In genomic region chr7:88959332-88960124, GRCm38 (mm10) we compare ENCODE assay signal across 23 mouse cellular contexts.
A peak's percentile ranks its signal among the peaks of the same experiment; 100 is the strongest.
DNase-seq lines count a peak whose midpoint lies in the region; ATAC-seq and TF ChIP-seq lines count a peak whose summit lies in the region.
"Had no signal": no experiment of that assay in that cellular context is flagged by ENCODE, and none has a peak within 500 bp of the region (broad histone marks: within the 10 kb centered on the region; RNA-seq: fewer than 3 reads in every experiment).

No protein-coding gene starts in this region.

- H3K36me3 ChIP-seq in lung, embryonic 16.5 days (ENCODE audit: control insufficient read depth, insufficient read depth, low read length): no peaks in the 10 kb centered on the region
- no peaks in the 10 kb centered on the region for H3K36me3 ChIP-seq in stomach, embryonic 15.5 days
- H3K36me3 ChIP-seq in stomach, postnatal 0 days (ENCODE audit: control insufficient read depth, insufficient read depth, low read length): no peaks in the 10 kb centered on the region
- no peaks in the 10 kb centered on the region for H3K36me3 ChIP-seq in myocyte (ENCODE audit: control insufficient read depth, insufficient read depth)
- H3K36me3 ChIP-seq: embryonic facial prominence, embryonic 12.5 days; heart, embryonic 15.5 days; hindbrain, embryonic 15.5 days had no signal

- H3K9ac ChIP-seq in lung, embryonic 16.5 days (ENCODE audit: low read length): no peak overlapping the region
- no peak overlapping the region for H3K9ac ChIP-seq in stomach, embryonic 15.5 days
- H3K9ac ChIP-seq in stomach, postnatal 0 days (ENCODE audit: low read length): no peak overlapping the region
- H3K9ac ChIP-seq: embryonic facial prominence, embryonic 12.5 days; forebrain, embryonic 13.5 days; forebrain, postnatal 0 days; heart, embryonic 15.5 days; hindbrain, embryonic 15.5 days had no signal

- 0 out of 2 replicates have a peak, but pooled peaks cover 2% of the 10 kb centered on the region for H3K4me1 ChIP-seq in lung, embryonic 16.5 days (replicated peaks; ENCODE audit: control insufficient read depth, insufficient read depth, low read length)
- H3K4me1 ChIP-seq in stomach, embryonic 15.5 days: no peaks in the 10 kb centered on the region
- no peaks in the 10 kb centered on the region for H3K4me1 ChIP-seq in stomach, postnatal 0 days (replicated peaks; ENCODE audit: control insufficient read depth, insufficient read depth)
- H3K4me1 ChIP-seq: embryonic facial prominence, embryonic 12.5 days; hindbrain, embryonic 15.5 days had no signal

- no peaks in the 10 kb centered on the region for H3K27me3 ChIP-seq in lung, embryonic 16.5 days (ENCODE audit: control insufficient read depth, insufficient read depth, low read depth, low read length)
- no peaks in the 10 kb centered on the region for H3K27me3 ChIP-seq in stomach, embryonic 15.5 days (replicated peaks)
- no peaks in the 10 kb centered on the region for H3K27me3 ChIP-seq in stomach, postnatal 0 days (ENCODE audit: control insufficient read depth, insufficient read depth, low read length)
- H3K27me3 ChIP-seq in myocyte (ENCODE audit: control insufficient read depth, insufficient read depth, insufficient read length): no peaks in the 10 kb centered on the region
- H3K27me3 ChIP-seq: embryonic facial prominence, embryonic 12.5 days; forebrain, embryonic 13.5 days; heart, embryonic 15.5 days; hindbrain, embryonic 15.5 days had no signal

- TF ChIP-seq CTCF in stomach, postnatal 0 days (IDR thresholded peaks at IDR 0.05; ENCODE audit: low read depth): no peak

- H3K9me3 ChIP-seq in lung, embryonic 16.5 days (ENCODE audit: control insufficient read depth, low read length): no peaks in the 10 kb centered on the region
- H3K9me3 ChIP-seq in stomach, embryonic 15.5 days: no peaks in the 10 kb centered on the region
- no peaks in the 10 kb centered on the region for H3K9me3 ChIP-seq in stomach, postnatal 0 days (ENCODE audit: control insufficient read depth, low read length)
- H3K9me3 ChIP-seq: embryonic facial prominence, embryonic 12.5 days; forebrain, embryonic 13.5 days; heart, embryonic 15.5 days; hindbrain, embryonic 15.5 days had no signal

- H3K27ac ChIP-seq in lung, embryonic 16.5 days (ENCODE audit: low read length): no peak overlapping the region
- H3K27ac ChIP-seq in stomach, embryonic 15.5 days: 0 out of 2 replicates have a peak overlapping the region, but pooled peaks have one; percentile 5
- H3K27ac ChIP-seq in stomach, postnatal 0 days (replicated peaks): no peak overlapping the region
- H3K27ac ChIP-seq: embryonic facial prominence, embryonic 12.5 days; forebrain, embryonic 13.5 days; heart, adult 2 months; heart, embryonic 15.5 days; hindbrain, embryonic 15.5 days had no signal

- intact Hi-C loops in heart, postnatal 10 days (cut with DNase I): no loop called here
- intact Hi-C loops in heart, postnatal 25 days (cut with DNase I): no loop called here

- ATAC-seq in lung, embryonic 16.5 days (ENCODE audit: low read depth): peak; percentile 59; the same call in 1 of the 2 replicates
- ATAC-seq in stomach, embryonic 15.5 days (ENCODE audit: insufficient read depth, low FRiP score, low read depth): no peak
- ATAC-seq in stomach, postnatal 0 days (ENCODE audit: low FRiP score, low TSS enrichment): no peak
- ATAC-seq: forebrain, embryonic 13.5 days; forebrain, postnatal 0 days had no signal

- H3K4me3 ChIP-seq in lung, embryonic 16.5 days (ENCODE audit: low read length): no peak overlapping the region
- no peak overlapping the region for H3K4me3 ChIP-seq in stomach, embryonic 15.5 days (replicated peaks)
- H3K4me3 ChIP-seq in stomach, postnatal 0 days (ENCODE audit: low read depth, low read length): no peak overlapping the region
- H3K4me3 ChIP-seq in myocyte: no peak overlapping the region
- H3K4me3 ChIP-seq: embryonic facial prominence, embryonic 12.5 days; forebrain, embryonic 13.5 days; heart, adult 2 months; heart, embryonic 15.5 days; hindbrain, embryonic 15.5 days had no signal

- H3K79me2 ChIP-seq in myocyte (ENCODE audit: control insufficient read depth, insufficient read depth): no peaks in the 10 kb centered on the region

- H3K4me2 ChIP-seq in lung, embryonic 16.5 days (ENCODE audit: low read depth, low read length): no peak overlapping the region
- no peak overlapping the region for H3K4me2 ChIP-seq in stomach, embryonic 15.5 days
- no peak overlapping the region for H3K4me2 ChIP-seq in stomach, postnatal 0 days (replicated peaks; ENCODE audit: low read depth)
- H3K4me2 ChIP-seq in myocyte (ENCODE audit: low read depth): peak overlapping the region; percentile 45
- H3K4me2 ChIP-seq: embryonic facial prominence, embryonic 12.5 days; forebrain, embryonic 13.5 days; heart, embryonic 11.5 days; heart, embryonic 15.5 days; hindbrain, embryonic 15.5 days had no signal

- no peak for TF ChIP-seq POLR2A in myocyte (IDR thresholded peaks at IDR 0.05; ENCODE audit: insufficient read length, low read depth)

- TF ChIP-seq EP300 in stomach, postnatal 0 days (optimal IDR thresholded peaks at IDR 0.05): no peak

- no peak overlapping the region for H3ac ChIP-seq in myocyte (ENCODE audit: control insufficient read depth, insufficient read length)

- WGBS in lung, embryonic 16.5 days: 26% methylated on average over 6 of the region's 6 CpGs
- WGBS in stomach, embryonic 15.5 days: 37% methylated on average over 6 of the region's 6 CpGs
- 34% methylated on average over 6 of the region's 6 CpGs for WGBS in stomach, postnatal 0 days

- peak; percentile 9 to 10 for DNase-seq in heart, postnatal 10 days
- no peak for DNase-seq in heart, postnatal 25 days (ENCODE audit: low spot score)
- no peak for DNase-seq in lung, adult 18-20 months
- no peak for DNase-seq in stomach, postnatal 0 days (ENCODE audit: low spot score)
- no peak for DNase-seq in kidney, adult 9 months
- DNase-seq: adrenal gland, adult 2 months; adrenal gland, postnatal 25 days; cerebellum, adult 18-20 months; cerebellum, adult 9-11 months; cerebellum, postnatal 36 days; embryo, embryonic 11 days; forebrain, postnatal 0 days; gastrocnemius, postnatal 14 days; heart, adult 2 months; heart, postnatal 36 days had no signal

TF ChIP-seq in myocyte, 11 proteins besides CTCF, POLR2A, EP300 and RAD21:
- TF ChIP-seq REST (IDR thresholded peaks at IDR 0.05; ENCODE audit: insufficient read depth, insufficient read length) (no peak), MYOD1 (IDR thresholded peaks at IDR 0.05; ENCODE audit: control insufficient read depth in 1 of 3, insufficient read length in 2 of 3, low read depth in 2 of 3) (peak in 2 of 3 experiments; percentile 59 to 68), USF1 (IDR thresholded peaks at IDR 0.05; ENCODE audit: low read depth) (no peak), POLR2AphosphoS2 (IDR thresholded peaks at IDR 0.05; ENCODE audit: insufficient read length, low read depth) (no peak), SRF (IDR thresholded peaks at IDR 0.05; ENCODE audit: control insufficient read depth, insufficient read length, low read depth) (no peak), E2F4 (IDR thresholded peaks at IDR 0.05; ENCODE audit: insufficient read depth) (no peak), TCF12 (IDR thresholded peaks at IDR 0.05; ENCODE audit: insufficient read depth, poor library complexity, severe bottlenecking) (peak; percentile 13), MAX (IDR thresholded peaks at IDR 0.05; ENCODE audit: low read depth) (no peak), TCF3 (IDR thresholded peaks at IDR 0.05; ENCODE audit: insufficient read length, low read depth) (no peak), MYOG (IDR thresholded peaks at IDR 0.05; ENCODE audit: control insufficient read depth in 1 of 3, insufficient read depth in 1 of 3, insufficient read length in 2 of 3, low read depth in 2 of 3) (peak in 1 of 3 experiments; percentile 57), CEBPB (IDR thresholded peaks at IDR 0.05; ENCODE audit: insufficient read depth, poor library complexity, severe bottlenecking) (no peak)

Comparison
In these comparisons a context has a peak if more than half of its experiments do, and no peak if none do; other contexts are left out.
1. DNase-seq: peak in heart, postnatal 10 days (2 of 2); none in heart, postnatal 25 days (single experiment), lung, adult 18-20 months (0 of 2), stomach, postnatal 0 days (single experiment) and kidney, adult 9 months (single experiment).